Mouse (Mus musculus): Measurements from ENCODE around the gene Igf1. TPM values are rescaled to one million over a fixed set of nuclear protein-coding genes. Genes with fewer than 3 reads are reported as not detected.

Igf1 gene
- polyA plus RNA-seq, 1 experiment: 6.1 TPM

- 76% methylated on average over 7 of the region's 7 CpGs for WGBS
- TF ChIP-seq POLR2A (IDR thresholded peaks at IDR 0.05; ENCODE audit: low read depth, low read length) (no peak), CTCF (IDR thresholded peaks at IDR 0.05; ENCODE audit: extremely low read depth, insufficient read length, insufficient replicate concordance, low read depth, low read length) (no peak)
- H3K36me3 ChIP-seq (ENCODE audit: control insufficient read depth, insufficient read depth, low read length): no peaks in the 10 kb centered on the region
- no peak overlapping the region for H3K27ac ChIP-seq (ENCODE audit: insufficient read depth, low read depth, low read length)
- H3K27me3 ChIP-seq (ENCODE audit: control insufficient read depth, insufficient read depth, low read length): no peaks in the 10 kb centered on the region
- H3K4me1 ChIP-seq (ENCODE audit: control insufficient read depth, insufficient read depth, insufficient read length, low read length): no peaks in the 10 kb centered on the region
- H3K4me3 ChIP-seq (ENCODE audit: low read depth, low read length): no peak overlapping the region
These were observed 22.2 kb downstream of the Igf1 start for GRCm38 (mm10) chr10:87880071-87880785.

- no peaks in the 10 kb centered on the region for H3K36me3 ChIP-seq (ENCODE audit: control insufficient read depth, insufficient read depth, low read length)
- no peak overlapping the region for H3K27ac ChIP-seq (ENCODE audit: insufficient read depth, low read depth, low read length)
- H3K4me3 ChIP-seq (ENCODE audit: low read depth, low read length): no peak overlapping the region
- no peak for TF ChIP-seq CTCF (IDR thresholded peaks at IDR 0.05; ENCODE audit: extremely low read depth, insufficient read length, insufficient replicate concordance, low read depth, low read length)
- no peak for TF ChIP-seq POLR2A (IDR thresholded peaks at IDR 0.05; ENCODE audit: low read depth, low read length)
- H3K4me1 ChIP-seq (ENCODE audit: control insufficient read depth, insufficient read depth, insufficient read length, low read length): no peaks in the 10 kb centered on the region
- H3K27me3 ChIP-seq (ENCODE audit: control insufficient read depth, insufficient read depth, low read length): no peaks in the 10 kb centered on the region
- WGBS: 80% methylated on average over 2 of the region's 2 CpGs
These were observed 27.4 kb downstream of the Igf1 start for GRCm38 (mm10) chr10:87885326-87886040.

- no peak overlapping the region for H3K27ac ChIP-seq (ENCODE audit: insufficient read depth, low read depth, low read length)
- H3K4me3 ChIP-seq (ENCODE audit: low read depth, low read length): no peak overlapping the region
- H3K36me3 ChIP-seq (ENCODE audit: control insufficient read depth, insufficient read depth, low read length): no peaks in the 10 kb centered on the region
- H3K27me3 ChIP-seq (ENCODE audit: control insufficient read depth, insufficient read depth, low read length): no peaks in the 10 kb centered on the region
- no peaks in the 10 kb centered on the region for H3K4me1 ChIP-seq (ENCODE audit: control insufficient read depth, insufficient read depth, insufficient read length, low read length)
- TF ChIP-seq CTCF (IDR thresholded peaks at IDR 0.05; ENCODE audit: extremely low read depth, insufficient read length, insufficient replicate concordance, low read depth, low read length) (no peak), POLR2A (IDR thresholded peaks at IDR 0.05; ENCODE audit: low read depth, low read length) (no peak)
These were observed 31.8 kb downstream of the Igf1 start for GRCm38 (mm10) chr10:87889850-87890249.

GRCm38 (mm10) chr10:87892256-87892655 lies 34.2 kb downstream of the Igf1 start:
- Histone ChIP-seq H3K27ac (ENCODE audit: insufficient read depth, low read depth, low read length) (no peak overlapping the region), H3K4me3 (ENCODE audit: low read depth, low read length) (no peak overlapping the region), H3K36me3 (ENCODE audit: control insufficient read depth, insufficient read depth, low read length) (no peaks in the 10 kb centered on the region), H3K4me1 (ENCODE audit: control insufficient read depth, insufficient read depth, insufficient read length, low read length) (no peaks in the 10 kb centered on the region), H3K27me3 (ENCODE audit: control insufficient read depth, insufficient read depth, low read length) (no peaks in the 10 kb centered on the region)
- TF ChIP-seq POLR2A (IDR thresholded peaks at IDR 0.05; ENCODE audit: low read depth, low read length) (no peak), CTCF (IDR thresholded peaks at IDR 0.05; ENCODE audit: extremely low read depth, insufficient read length, insufficient replicate concordance, low read depth, low read length) (no peak)

- Histone ChIP-seq H3K27ac (ENCODE audit: insufficient read depth, low read depth, low read length) (no peak overlapping the region), H3K27me3 (ENCODE audit: control insufficient read depth, insufficient read depth, low read length) (no peaks in the 10 kb centered on the region), H3K4me1 (ENCODE audit: control insufficient read depth, insufficient read depth, insufficient read length, low read length) (no peaks in the 10 kb centered on the region), H3K36me3 (ENCODE audit: control insufficient read depth, insufficient read depth, low read length) (no peaks in the 10 kb centered on the region), H3K4me3 (ENCODE audit: low read depth, low read length) (no peak overlapping the region)
- no peak for TF ChIP-seq POLR2A (IDR thresholded peaks at IDR 0.05; ENCODE audit: low read depth, low read length)
- TF ChIP-seq CTCF (IDR thresholded peaks at IDR 0.05; ENCODE audit: extremely low read depth, insufficient read length, insufficient replicate concordance, low read depth, low read length): no peak
- WGBS: 72% methylated on average over 1 of the region's 1 CpGs
These were observed 35.2 kb downstream of the Igf1 start for GRCm38 (mm10) chr10:87893272-87893671.

- Histone ChIP-seq H3K4me1 (ENCODE audit: control insufficient read depth, insufficient read depth, insufficient read length, low read length) (no peaks in the 10 kb centered on the region), H3K27me3 (ENCODE audit: control insufficient read depth, insufficient read depth, low read length) (no peaks in the 10 kb centered on the region), H3K4me3 (ENCODE audit: low read depth, low read length) (no peak overlapping the region), H3K36me3 (ENCODE audit: control insufficient read depth, insufficient read depth, low read length) (no peaks in the 10 kb centered on the region), H3K27ac (ENCODE audit: insufficient read depth, low read depth, low read length) (no peak overlapping the region)
- TF ChIP-seq POLR2A (IDR thresholded peaks at IDR 0.05; ENCODE audit: low read depth, low read length): no peak
- no peak for TF ChIP-seq CTCF (IDR thresholded peaks at IDR 0.05; ENCODE audit: extremely low read depth, insufficient read length, insufficient replicate concordance, low read depth, low read length)
- 52% methylated on average over 4 of the region's 4 CpGs for WGBS
These were observed 36.5 kb downstream of the Igf1 start for GRCm38 (mm10) chr10:87894461-87895120.

GRCm38 (mm10) chr10:87895351-87895750 lies 37.3 kb downstream of the Igf1 start:
- Histone ChIP-seq H3K36me3 (ENCODE audit: control insufficient read depth, insufficient read depth, low read length) (no peaks in the 10 kb centered on the region), H3K27ac (ENCODE audit: insufficient read depth, low read depth, low read length) (no peak overlapping the region), H3K4me3 (ENCODE audit: low read depth, low read length) (no peak overlapping the region), H3K4me1 (ENCODE audit: control insufficient read depth, insufficient read depth, insufficient read length, low read length) (no peaks in the 10 kb centered on the region), H3K27me3 (ENCODE audit: control insufficient read depth, insufficient read depth, low read length) (no peaks in the 10 kb centered on the region)
- 45% methylated on average over 2 of the region's 2 CpGs for WGBS
- TF ChIP-seq CTCF (IDR thresholded peaks at IDR 0.05; ENCODE audit: extremely low read depth, insufficient read length, insufficient replicate concordance, low read depth, low read length): no peak
- TF ChIP-seq POLR2A (IDR thresholded peaks at IDR 0.05; ENCODE audit: low read depth, low read length): no peak
